In genomic region chr16:42152640-42153039, GRCm38 (mm10) we compare ENCODE assay signal across 12 mouse cellular contexts.
A peak's percentile ranks its signal among the peaks of the same experiment; 100 is the strongest.
DNase-seq lines count a peak whose midpoint lies in the region; ATAC-seq lines count a peak whose summit lies in the region.
"Had no signal": no experiment of that assay in that cellular context is flagged by ENCODE, and none has a peak within 500 bp of the region (broad histone marks: within the 10 kb centered on the region; RNA-seq: fewer than 3 reads in every experiment).

No protein-coding gene starts in this region.

- H3K4me1 ChIP-seq in heart, embryonic 12.5 days (replicated peaks), result peaks cover 4% of the 10 kb centered on the region
- H3K4me1 ChIP-seq in lung, embryonic 16.5 days (replicated peaks; ENCODE audit: control insufficient read depth, insufficient read depth, low read length), result peaks cover 5% of the 10 kb centered on the region; the same call in 1 of the 2 replicates
- no peaks in the 10 kb centered on the region for H3K4me1 ChIP-seq in embryonic facial prominence, embryonic 11.5 days (ENCODE audit: control insufficient read depth, insufficient read depth, low read length)

- H3K9ac ChIP-seq in heart, embryonic 12.5 days, result no peak overlapping the region
- H3K9ac ChIP-seq in lung, embryonic 16.5 days (ENCODE audit: low read length), result peak overlapping the region; percentile 7; the same call in 1 of the 2 replicates
- no peak overlapping the region for H3K9ac ChIP-seq in embryonic facial prominence, embryonic 11.5 days (replicated peaks; ENCODE audit: low read length)

- no peak overlapping the region for H3K4me3 ChIP-seq in heart, embryonic 12.5 days
- peak overlapping the region; percentile 19; the same call in 1 of the 2 replicates for H3K4me3 ChIP-seq in lung, embryonic 16.5 days (ENCODE audit: low read length)
- no peak overlapping the region for H3K4me3 ChIP-seq in embryonic facial prominence, embryonic 11.5 days (ENCODE audit: low read depth, low read length)
- H3K4me3 ChIP-seq: erythroblast, embryonic 14.5 days had no signal

- H3K27ac ChIP-seq in heart, embryonic 12.5 days (ENCODE audit: poor library complexity, severe bottlenecking), result no peak overlapping the region
- H3K27ac ChIP-seq in lung, embryonic 16.5 days (ENCODE audit: low read length), result no peak overlapping the region; the same call in 1 of the 2 replicates
- H3K27ac ChIP-seq in embryonic facial prominence, embryonic 11.5 days (replicated peaks; ENCODE audit: low read depth, low read length), result no peak overlapping the region

- no peak for ATAC-seq in heart, embryonic 12.5 days (ENCODE audit: insufficient number of reproducible peaks, low FRiP score)
- peak; percentile 49; the same call in 1 of the 2 replicates for ATAC-seq in lung, embryonic 16.5 days (ENCODE audit: low read depth)
- no peak for ATAC-seq in embryonic facial prominence, embryonic 11.5 days (replicated peaks; ENCODE audit: insufficient number of reproducible peaks, low FRiP score, low TSS enrichment, low read depth)

- H3K36me3 ChIP-seq in heart, embryonic 12.5 days, result no peaks in the 10 kb centered on the region
- H3K36me3 ChIP-seq in lung, embryonic 16.5 days (ENCODE audit: control insufficient read depth, insufficient read depth, low read length), result no peaks in the 10 kb centered on the region
- no peaks in the 10 kb centered on the region for H3K36me3 ChIP-seq in embryonic facial prominence, embryonic 11.5 days (replicated peaks; ENCODE audit: control insufficient read depth, insufficient read depth, low read depth, low read length)

- 43% methylated on average over 8 of the region's 8 CpGs for WGBS in heart, embryonic 12.5 days
- 16% methylated on average over 8 of the region's 8 CpGs for WGBS in lung, embryonic 16.5 days
- 31% methylated on average over 8 of the region's 8 CpGs for WGBS in embryonic facial prominence, embryonic 11.5 days

- H3K27me3 ChIP-seq in heart, embryonic 12.5 days (replicated peaks), result no peaks in the 10 kb centered on the region
- no peaks in the 10 kb centered on the region for H3K27me3 ChIP-seq in lung, embryonic 16.5 days (ENCODE audit: control insufficient read depth, insufficient read depth, low read depth, low read length)
- H3K27me3 ChIP-seq in embryonic facial prominence, embryonic 11.5 days (ENCODE audit: control insufficient read depth, insufficient read depth, low read length), result no peaks in the 10 kb centered on the region

- no peak for DNase-seq in heart, adult 18-20 months
- DNase-seq in lung, adult 18-20 months, result no peak
- peak; percentile 57 for DNase-seq in embryonic facial prominence, embryonic 11.5 days (ENCODE audit: low spot score)
- DNase-seq in retina, embryonic 14.5 days (ENCODE audit: low spot score), result peak; percentile 29
- DNase-seq in adrenal gland, adult 8-10 months, result no peak
- no peak for DNase-seq in spleen, adult 12 weeks (ENCODE audit: low spot score)
- DNase-seq: heart, postnatal 4 days; liver; right cerebral cortex, postnatal 14 days had no signal

- H3K4me2 ChIP-seq in heart, embryonic 12.5 days, result peak overlapping the region; percentile 35
- H3K4me2 ChIP-seq in lung, embryonic 16.5 days (ENCODE audit: low read depth, low read length), result peak overlapping the region; percentile 45
- no peak overlapping the region for H3K4me2 ChIP-seq in embryonic facial prominence, embryonic 11.5 days (ENCODE audit: low read depth, low read length)

- no peaks in the 10 kb centered on the region for H3K9me3 ChIP-seq in heart, embryonic 12.5 days (replicated peaks)
- no peaks in the 10 kb centered on the region for H3K9me3 ChIP-seq in lung, embryonic 16.5 days (ENCODE audit: control insufficient read depth, low read length)
- H3K9me3 ChIP-seq in embryonic facial prominence, embryonic 11.5 days (replicated peaks; ENCODE audit: control insufficient read depth, low read length), result no peaks in the 10 kb centered on the region

Comparison
In these comparisons a context has a peak if more than half of its experiments do, and no peak if none do; other contexts are left out.
1. DNase-seq: peak in embryonic facial prominence, embryonic 11.5 days (single experiment) and retina, embryonic 14.5 days (single experiment); none in heart, adult 18-20 months (0 of 2), lung, adult 18-20 months (0 of 2), adrenal gland, adult 8-10 months (single experiment) and spleen, adult 12 weeks (single experiment).